Mouse (Mus musculus): ENCODE measurements at regions not wholly inside any gene's neighbourhood (a gene's known extent, or its start where the extent isn't known, plus 50 kb on each side); places are given as distances from the start of the nearest gene placed in this dataset.

GRCm38 (mm10) chr4:71560656-71561055 lies 197.1 kb downstream of the Gm11232 start:
- H3K27me3 ChIP-seq (ENCODE audit: insufficient read depth, low read length): no peaks in the 10 kb centered on the region
- H3K27ac ChIP-seq (ENCODE audit: low read depth, low read length): no peak overlapping the region
- WGBS: 87% methylated on average over 5 of the region's 5 CpGs
- H3K36me3 ChIP-seq (ENCODE audit: insufficient read depth, low read length): no peaks in the 10 kb centered on the region
- no peak overlapping the region for H3K4me2 ChIP-seq (ENCODE audit: low read depth, low read length, poor library complexity, severe bottlenecking)
- ATAC-seq (ENCODE audit: low FRiP score): no peak
- H3K9me3 ChIP-seq (ENCODE audit: low read length): no peaks in the 10 kb centered on the region
- no peak overlapping the region for H3K4me3 ChIP-seq (ENCODE audit: low read depth, low read length)
- H3K4me1 ChIP-seq (ENCODE audit: insufficient read depth, low read length): no peaks in the 10 kb centered on the region
- no peak overlapping the region for H3K9ac ChIP-seq (replicated peaks; ENCODE audit: low read length, poor library complexity, severe bottlenecking)
- no peak for DNase-seq (ENCODE audit: low spot score)
- TF ChIP-seq CTCF (IDR thresholded peaks at IDR 0.05): no peak

DNA sequence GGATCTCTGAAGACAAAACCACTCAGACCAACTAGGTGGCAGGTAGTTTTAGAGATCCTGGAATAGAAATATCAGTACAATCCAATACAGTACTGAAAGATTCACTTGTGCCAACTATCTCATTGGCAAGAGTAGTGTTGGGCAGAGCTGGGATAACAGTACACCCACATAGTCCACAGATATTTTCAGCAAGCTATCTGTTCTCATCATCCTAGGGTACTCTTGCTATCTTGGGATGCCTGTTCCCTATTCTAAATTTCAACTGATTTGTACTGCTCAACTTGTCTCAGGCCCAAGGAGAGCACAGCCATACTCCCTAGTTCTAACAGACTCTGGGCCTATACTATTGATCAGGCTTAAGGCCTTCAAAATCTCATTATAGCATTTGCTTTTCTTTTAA lies 218.6 kb downstream of the Gm11232 start:
- Histone ChIP-seq H3K27ac (ENCODE audit: low read depth, low read length) (no peak overlapping the region), H3K9ac (replicated peaks; ENCODE audit: low read length, poor library complexity, severe bottlenecking) (no peak overlapping the region), H3K27me3 (ENCODE audit: insufficient read depth, low read length) (no peaks in the 10 kb centered on the region), H3K36me3 (ENCODE audit: insufficient read depth, low read length) (no peaks in the 10 kb centered on the region), H3K9me3 (ENCODE audit: low read length) (no peaks in the 10 kb centered on the region), H3K4me1 (ENCODE audit: insufficient read depth, low read length) (no peaks in the 10 kb centered on the region), H3K4me3 (ENCODE audit: low read depth, low read length) (no peak overlapping the region), H3K4me2 (ENCODE audit: low read depth, low read length, poor library complexity, severe bottlenecking) (no peak overlapping the region)
- ATAC-seq (ENCODE audit: low FRiP score) (no peak), DNase-seq (ENCODE audit: low spot score) (no peak)
- no peak for TF ChIP-seq CTCF (IDR thresholded peaks at IDR 0.05)

DNA sequence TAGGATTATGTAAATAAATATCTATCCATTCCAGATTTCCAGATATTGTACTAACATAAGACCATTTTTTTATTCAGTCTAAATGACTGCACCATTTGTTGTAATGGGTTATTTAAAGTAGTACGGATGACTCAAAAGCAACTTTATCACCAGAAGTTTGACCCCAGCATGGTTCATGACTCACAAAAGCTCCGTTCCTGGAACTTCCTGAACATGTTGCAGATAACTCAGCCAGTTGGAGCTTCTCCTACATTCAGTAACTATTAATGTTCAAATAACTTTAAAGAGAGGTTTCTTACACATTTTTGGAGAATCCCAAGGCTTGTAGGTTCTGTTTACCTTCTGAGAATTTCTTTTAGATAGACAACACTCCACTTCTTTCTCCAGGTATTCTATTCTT lies 219.8 kb downstream of the Gm11232 start:
- Histone ChIP-seq H3K27me3 (ENCODE audit: insufficient read depth, low read length) (no peaks in the 10 kb centered on the region), H3K4me3 (ENCODE audit: low read depth, low read length) (no peak overlapping the region), H3K36me3 (ENCODE audit: insufficient read depth, low read length) (no peaks in the 10 kb centered on the region), H3K27ac (ENCODE audit: low read depth, low read length) (no peak overlapping the region), H3K9me3 (ENCODE audit: low read length) (no peaks in the 10 kb centered on the region), H3K9ac (replicated peaks; ENCODE audit: low read length, poor library complexity, severe bottlenecking) (no peak overlapping the region), H3K4me1 (ENCODE audit: insufficient read depth, low read length) (no peaks in the 10 kb centered on the region), H3K4me2 (ENCODE audit: low read depth, low read length, poor library complexity, severe bottlenecking) (no peak overlapping the region)
- TF ChIP-seq CTCF (IDR thresholded peaks at IDR 0.05): no peak
- DNase-seq (ENCODE audit: low spot score) (no peak), ATAC-seq (ENCODE audit: low FRiP score) (no peak)
- WGBS: 82% methylated on average over 2 of the region's 2 CpGs

- Histone ChIP-seq H3K9me3 (ENCODE audit: low read length) (no peaks in the 10 kb centered on the region), H3K36me3 (ENCODE audit: insufficient read depth, low read length) (no peaks in the 10 kb centered on the region), H3K27ac (ENCODE audit: low read depth, low read length) (no peak overlapping the region), H3K4me1 (ENCODE audit: insufficient read depth, low read length) (no peaks in the 10 kb centered on the region), H3K27me3 (ENCODE audit: insufficient read depth, low read length) (no peaks in the 10 kb centered on the region), H3K4me2 (ENCODE audit: low read depth, low read length, poor library complexity, severe bottlenecking) (no peak overlapping the region), H3K4me3 (ENCODE audit: low read depth, low read length) (no peak overlapping the region), H3K9ac (replicated peaks; ENCODE audit: low read length, poor library complexity, severe bottlenecking) (no peak overlapping the region)
- WGBS: 82% methylated on average over 4 of the region's 4 CpGs
- DNase-seq (ENCODE audit: low spot score): peak; percentile 10
- TF ChIP-seq CTCF (IDR thresholded peaks at IDR 0.05): no peak
- ATAC-seq (ENCODE audit: low FRiP score): no peak
Measured at GRCm38 (mm10) chr4:71524255-71524970, 233.4 kb downstream of the Gm11232 start.

DNA sequence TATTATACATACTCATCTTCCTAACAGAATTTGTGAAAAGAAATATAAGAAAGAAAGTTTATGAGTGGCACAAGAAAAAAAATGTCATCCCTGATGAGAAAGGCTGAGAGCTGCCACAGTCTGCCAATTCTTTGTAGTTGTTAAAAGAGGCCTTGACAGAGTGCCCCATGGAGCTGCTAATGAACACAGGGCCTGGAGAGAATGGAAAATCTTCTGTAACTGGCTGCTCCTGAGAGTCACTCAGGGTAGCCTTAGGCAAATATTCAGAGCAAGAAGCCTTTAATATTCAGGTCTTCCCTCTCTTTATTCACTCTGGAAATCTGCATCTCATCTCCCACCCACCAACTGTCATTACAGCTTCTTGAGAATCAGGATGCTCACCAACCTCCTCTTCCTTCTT lies 237.0 kb downstream of the Gm11232 start:
- Histone ChIP-seq H3K9ac (replicated peaks; ENCODE audit: low read length, poor library complexity, severe bottlenecking) (no peak overlapping the region), H3K27ac (ENCODE audit: low read depth, low read length) (no peak overlapping the region), H3K4me3 (ENCODE audit: low read depth, low read length) (no peak overlapping the region), H3K4me2 (ENCODE audit: low read depth, low read length, poor library complexity, severe bottlenecking) (no peak overlapping the region), H3K4me1 (ENCODE audit: insufficient read depth, low read length) (no peaks in the 10 kb centered on the region), H3K36me3 (ENCODE audit: insufficient read depth, low read length) (no peaks in the 10 kb centered on the region), H3K9me3 (ENCODE audit: low read length) (no peaks in the 10 kb centered on the region), H3K27me3 (ENCODE audit: insufficient read depth, low read length) (no peaks in the 10 kb centered on the region)
- ATAC-seq (ENCODE audit: low FRiP score): no peak
- no peak for DNase-seq (ENCODE audit: low spot score)
- no peak for TF ChIP-seq CTCF (IDR thresholded peaks at IDR 0.05)

DNA sequence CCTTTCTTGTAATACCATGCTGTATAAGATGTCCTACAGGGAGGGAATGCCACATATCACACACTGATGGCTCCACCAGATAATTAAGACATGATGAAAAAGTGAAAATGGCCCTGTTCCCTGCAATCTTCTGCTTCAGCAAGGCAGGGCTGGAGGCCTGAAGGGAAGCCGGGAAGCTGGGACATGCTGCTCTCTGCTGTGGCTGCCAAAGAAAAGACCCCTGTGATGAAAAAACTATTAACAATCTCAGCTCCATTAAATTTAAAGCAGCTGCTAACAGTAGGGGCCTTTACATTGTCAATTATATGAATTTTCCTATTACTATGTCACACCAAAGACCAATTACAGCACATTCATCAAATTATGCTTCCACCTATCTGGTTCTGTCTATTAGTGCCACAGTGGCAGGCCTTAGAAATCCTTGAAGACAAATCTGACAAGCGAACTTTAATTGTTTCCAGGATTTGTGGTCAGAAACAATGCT lies 239.8 kb downstream of the Gm11232 start:
- no peak for TF ChIP-seq CTCF (IDR thresholded peaks at IDR 0.05)
- Histone ChIP-seq H3K36me3 (ENCODE audit: insufficient read depth, low read length) (no peaks in the 10 kb centered on the region), H3K4me1 (ENCODE audit: insufficient read depth, low read length) (no peaks in the 10 kb centered on the region), H3K27me3 (ENCODE audit: insufficient read depth, low read length) (no peaks in the 10 kb centered on the region), H3K9me3 (ENCODE audit: low read length) (no peaks in the 10 kb centered on the region), H3K27ac (ENCODE audit: low read depth, low read length) (no peak overlapping the region), H3K4me3 (ENCODE audit: low read depth, low read length) (no peak overlapping the region), H3K9ac (replicated peaks; ENCODE audit: low read length, poor library complexity, severe bottlenecking) (no peak overlapping the region), H3K4me2 (ENCODE audit: low read depth, low read length, poor library complexity, severe bottlenecking) (no peak overlapping the region)
- peak; percentile 90 for DNase-seq (ENCODE audit: low spot score)
- 51% methylated on average over 2 of the region's 2 CpGs for WGBS
- peak; percentile 75; the same call in 1 of the 2 replicates for ATAC-seq (ENCODE audit: low FRiP score)

Measured in midbrain, postnatal 0 days (tissue).